Mouse (Mus musculus) embryonic facial prominence, embryonic 11.5 days (tissue): ENCODE measurements around the gene Sh2d4b. TPM values are rescaled to one million over a fixed set of nuclear protein-coding genes. Genes with fewer than 3 reads are reported as not detected.

ENCODE experiments used
- ATAC-seq: fragments of 200-750 bp; cut with Nextera tagmentation; replicated peaks from 2 replicates; pipeline ENCODE4 v1.8.0; 2017; ENCODE audit warnings: low read depth; ENCODE audit not compliant: insufficient number of reproducible peaks, low FRiP score, low TSS enrichment
- DNase-seq: peaks from one replicate; pipeline ENCODE4 v3.0.0-alpha.2; 2015; ENCODE audit warnings: low spot score
- H3K27ac ChIP-seq: fragments of 300-500 bp; sonication (generic); replicated peaks from 2 replicates; pipeline ENCODE4 v1.5.1; 2014; ENCODE audit warnings: mild to moderate bottlenecking, low read depth, low read length, control low read depth
- H3K27me3 ChIP-seq: fragments of 300-500 bp; sonication (generic); 2 replicates; pipeline ENCODE4 v1.6.1; 2014; ENCODE audit warnings: mild to moderate bottlenecking, low read length, moderate library complexity, mixed read lengths; ENCODE audit not compliant: control insufficient read depth, insufficient read depth
- H3K36me3 ChIP-seq: fragments of 300-500 bp; sonication (generic); replicated peaks from 2 replicates; pipeline ENCODE4 v1.6.1; 2014; ENCODE audit warnings: low read depth, mild to moderate bottlenecking, low read length, moderate library complexity, mixed read lengths; ENCODE audit not compliant: control insufficient read depth, insufficient read depth
- H3K4me1 ChIP-seq: fragments of 300-500 bp; sonication (generic); 2 replicates; pipeline ENCODE4 v1.6.1; 2014; ENCODE audit warnings: low read length, mixed read lengths; ENCODE audit not compliant: control insufficient read depth, insufficient read depth
- H3K4me2 ChIP-seq: fragments of 300-500 bp; sonication (generic); 2 replicates; pipeline ENCODE4 v1.6.1; 2014; ENCODE audit warnings: low read depth, mild to moderate bottlenecking, control low read depth, low read length, moderate library complexity
- H3K4me3 ChIP-seq: fragments of 300-500 bp; sonication (generic); 2 replicates; pipeline ENCODE4 v1.5.1; 2014; ENCODE audit warnings: low read depth, low read length, control low read depth
- H3K9ac ChIP-seq: fragments of 300-500 bp; sonication (generic); replicated peaks from 2 replicates; pipeline ENCODE4 v1.6.1; 2014; ENCODE audit warnings: mild to moderate bottlenecking, control low read depth, low read length
- H3K9me3 ChIP-seq: fragments of 300-500 bp; sonication (generic); replicated peaks from 2 replicates; pipeline ENCODE4 v1.6.1; 2016; ENCODE audit warnings: mild to moderate bottlenecking, low read length, inconsistent platforms, mixed read lengths; ENCODE audit not compliant: control insufficient read depth
- WGBS: fragments of 180-500 bp; shearing (Covaris S2); extraction: QIAGEN DNeasy Blood & Tissue Kit; methylation state at CpG from one replicate; pipeline ENCODE4 v1.1.7; 2014; 5-methylcytosine and 5-hydroxymethylcytosine counted together
- polyA plus RNA-seq: library from polyadenylated mRNA; unstranded; fragments of >200 nt; fragmentation: Nextera tagmentation; extraction: Ambion mirVana; gene quantifications from 2 replicates; pipeline ENCODE4 v1.2.1, GENCODE M21; 2014

Gene Sh2d4b
- polyA plus RNA-seq, 1 experiment from 2014 or later = 0.66 TPM

DNA sequence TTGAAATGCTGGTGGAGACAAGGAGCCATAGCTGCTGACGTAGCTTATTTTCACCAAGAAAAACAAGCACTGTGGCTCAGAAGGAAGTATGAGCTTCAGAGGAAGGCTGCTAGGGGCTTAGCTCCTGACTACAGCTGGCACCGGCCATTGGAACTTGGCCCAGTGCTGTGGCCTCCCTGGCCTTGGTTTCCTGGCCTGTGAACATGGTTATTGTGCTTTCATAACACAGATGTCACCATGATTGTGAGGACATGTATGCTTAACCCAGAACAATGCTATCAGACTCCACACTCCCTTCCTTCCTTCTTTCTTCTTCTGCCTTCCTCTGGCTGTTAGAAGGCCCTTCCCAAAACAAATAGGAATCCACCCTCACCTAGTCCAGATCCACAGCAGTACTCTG is 75.0 kb downstream of the Sh2d4b start:
- no peak overlapping the region for H3K4me2 ChIP-seq
- no peaks in the 10 kb centered on the region for H3K27me3 ChIP-seq
- no peak overlapping the region for H3K4me3 ChIP-seq
- no peaks in the 10 kb centered on the region for H3K36me3 ChIP-seq
- ATAC-seq (no peak), DNase-seq (no peak)
- H3K4me1 ChIP-seq = no peaks in the 10 kb centered on the region
- H3K27ac ChIP-seq = no peak overlapping the region
- WGBS = 56% methylated on average over 2 of the region's 2 CpGs
- H3K9me3 ChIP-seq = no peaks in the 10 kb centered on the region
- no peak overlapping the region for H3K9ac ChIP-seq

GRCm38 (mm10) chr14:40816715-40817114 is 76.4 kb downstream of the Sh2d4b start:
- ATAC-seq = no peak
- no peak overlapping the region for H3K4me3 ChIP-seq
- no peaks in the 10 kb centered on the region for H3K4me1 ChIP-seq
- no peak overlapping the region for H3K4me2 ChIP-seq
- no peaks in the 10 kb centered on the region for H3K36me3 ChIP-seq
- 88% methylated on average over 5 of the region's 5 CpGs for WGBS
- no peak overlapping the region for H3K9ac ChIP-seq
- no peak for DNase-seq
- no peaks in the 10 kb centered on the region for H3K9me3 ChIP-seq
- H3K27ac ChIP-seq = no peak overlapping the region
- H3K27me3 ChIP-seq = no peaks in the 10 kb centered on the region

GRCm38 (mm10) chr14:40791606-40792005 is 101.5 kb downstream of the Sh2d4b start:
- Histone ChIP-seq H3K9me3 (no peaks in the 10 kb centered on the region), H3K4me3 (no peak overlapping the region), H3K36me3 (no peaks in the 10 kb centered on the region), H3K27me3 (no peaks in the 10 kb centered on the region), H3K4me2 (no peak overlapping the region), H3K4me1 (no peaks in the 10 kb centered on the region), H3K9ac (no peak overlapping the region), H3K27ac (no peak overlapping the region)
- WGBS = 61% methylated on average over 1 of the region's 1 CpGs
- ATAC-seq (no peak), DNase-seq (peak; percentile 72)

DNA sequence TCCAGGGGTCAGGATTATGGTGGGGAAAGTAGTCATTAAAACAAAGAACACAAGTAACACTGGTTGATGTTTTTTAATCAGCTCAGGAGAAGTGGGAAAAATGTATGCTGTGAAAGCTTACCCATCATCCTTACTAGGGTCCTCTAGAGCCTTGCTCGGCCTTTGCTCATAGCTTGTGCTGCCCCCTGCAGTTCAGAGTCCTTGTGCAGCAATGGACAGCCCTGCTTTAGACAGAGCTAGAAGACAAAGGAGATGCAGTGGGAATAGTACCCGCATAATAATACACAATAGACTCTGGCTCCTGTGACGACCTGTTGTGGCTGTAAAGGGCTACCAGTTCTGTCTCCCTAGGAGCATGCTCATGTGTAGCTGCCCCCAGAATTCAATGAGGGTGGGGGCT is 104.0 kb downstream of the Sh2d4b start:
- no peak overlapping the region for H3K27ac ChIP-seq

DNA sequence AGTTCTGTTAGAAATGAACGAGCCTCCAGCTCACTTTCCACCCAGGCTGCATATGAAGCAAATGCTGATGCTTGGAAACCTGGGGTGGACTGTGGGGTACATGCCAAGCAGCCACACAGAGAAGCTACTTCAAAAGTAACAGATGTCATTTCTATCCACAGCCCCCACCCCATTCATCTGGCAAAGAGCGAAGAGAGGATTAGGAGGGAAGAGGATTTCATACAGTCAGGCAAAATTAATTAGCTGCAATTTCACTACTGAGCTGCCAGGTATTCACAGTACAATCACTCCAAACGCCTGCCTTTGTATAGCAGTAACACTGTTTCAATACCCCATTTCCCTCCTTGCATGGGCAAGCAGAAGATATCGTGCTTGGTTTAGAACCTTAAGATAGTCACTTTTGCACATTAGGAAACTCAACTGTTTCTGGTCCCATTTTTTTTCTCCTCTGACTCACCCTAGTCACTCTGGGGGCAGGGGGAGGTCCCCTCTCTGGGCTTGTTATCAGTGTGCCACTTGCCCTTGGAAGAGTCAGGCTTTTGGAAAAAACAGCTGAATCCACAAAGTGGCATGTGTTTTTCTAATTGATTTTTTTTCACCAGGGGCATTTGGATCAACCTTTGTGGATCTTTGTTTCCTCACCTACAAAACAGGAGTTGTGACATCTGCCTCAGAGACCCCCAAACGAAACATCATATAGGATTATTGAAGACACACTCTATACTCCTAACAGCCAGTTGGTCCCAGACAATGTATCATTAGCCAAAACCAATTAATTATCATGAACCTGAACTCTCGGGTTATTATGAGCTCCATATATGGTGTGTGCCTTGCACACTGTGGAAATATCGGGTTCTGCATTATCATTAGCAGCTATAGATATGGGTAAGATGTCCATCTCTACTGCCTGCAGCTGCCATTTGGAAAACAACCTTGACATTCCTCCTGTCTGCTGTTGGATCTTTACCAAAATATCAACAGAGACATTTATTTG is 123.7 kb downstream of the Sh2d4b start:
- 74% methylated on average over 7 of the region's 7 CpGs for WGBS
- ATAC-seq = no peak

More for the DNA sequence above, 104.0 kb downstream of the Sh2d4b start:
- Histone ChIP-seq H3K9ac (no peak overlapping the region), H3K36me3 (no peaks in the 10 kb centered on the region), H3K9me3 (no peaks in the 10 kb centered on the region), H3K4me3 (no peak overlapping the region), H3K4me1 (no peaks in the 10 kb centered on the region), H3K27me3 (no peaks in the 10 kb centered on the region), H3K4me2 (no peak overlapping the region)
- DNase-seq = peak; percentile 62
- ATAC-seq = no peak
- 31% methylated on average over 3 of the region's 3 CpGs for WGBS

More for the DNA sequence above, 123.7 kb downstream of the Sh2d4b start:
- no peak overlapping the region for H3K4me2 ChIP-seq
- H3K9me3 ChIP-seq = no peaks in the 10 kb centered on the region
- H3K4me1 ChIP-seq = no peaks in the 10 kb centered on the region
- DNase-seq = no peak
- no peaks in the 10 kb centered on the region for H3K36me3 ChIP-seq
- H3K27me3 ChIP-seq = no peaks in the 10 kb centered on the region
- H3K9ac ChIP-seq = no peak overlapping the region
- H3K4me3 ChIP-seq = no peak overlapping the region
- no peak overlapping the region for H3K27ac ChIP-seq

Other genes starting within 250 kb of the Sh2d4b start
- 92.5 and 95.0 TPM in 2 replicates for gene Tspan14, start 73.5 kb upstream of the Sh2d4b start, polyA plus RNA-seq
- 33.1 and 42.1 TPM in 2 replicates for gene Fam213a, start 120.5 kb upstream of the Sh2d4b start, polyA plus RNA-seq
- not detected in 2 replicates for gene Dydc2, start 175.9 kb upstream of the Sh2d4b start, polyA plus RNA-seq
- gene Dydc1, start 179.6 kb upstream of the Sh2d4b start, polyA plus RNA-seq = not detected in 2 replicates
- gene Mat1a, start 211.8 kb upstream of the Sh2d4b start, polyA plus RNA-seq = not detected in 2 replicates
- not detected in 2 replicates for gene Sftpa1, start 238.5 kb upstream of the Sh2d4b start, polyA plus RNA-seq